Mouse (Mus musculus): ENCODE data around the gene Arhgap15. TPM values are rescaled to one million over a fixed set of nuclear protein-coding genes. Genes with fewer than 3 reads are reported as not detected.

Gene Arhgap15
- polyA plus RNA-seq, 1 experiment, result 42.7 TPM

DNA sequence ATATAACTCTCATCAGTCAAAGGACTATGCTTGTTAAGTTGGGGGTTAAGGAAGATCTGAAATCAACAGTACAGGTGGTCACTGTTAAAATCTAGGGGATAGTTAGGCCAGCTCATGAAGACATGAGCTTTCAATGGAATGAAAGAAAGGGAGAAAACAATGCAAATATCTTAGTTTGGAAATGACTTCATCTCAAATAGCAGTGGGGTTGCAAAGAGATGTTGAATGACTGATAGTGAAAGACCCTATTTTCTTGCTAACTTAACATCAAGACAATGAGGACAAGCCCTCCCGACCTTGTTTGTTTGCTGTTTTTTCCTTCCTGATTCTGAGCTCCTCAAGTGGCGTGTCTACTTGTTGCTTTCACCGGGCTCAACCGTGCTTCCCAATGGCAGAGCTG is 597.6 kb downstream of the Arhgap15 start:
- no peak overlapping the region for H3K27ac ChIP-seq (ENCODE audit: insufficient read depth, low read depth, low read length)
- H3K4me1 ChIP-seq (ENCODE audit: control insufficient read depth, insufficient read depth, low read length), result no peaks in the 10 kb centered on the region
- TF ChIP-seq CTCF (IDR thresholded peaks at IDR 0.05; ENCODE audit: low read depth, low read length) (no peak), POLR2A (IDR thresholded peaks at IDR 0.05; ENCODE audit: borderline replicate concordance, low read depth, low read length) (no peak)
- no peak overlapping the region for H3K4me3 ChIP-seq (ENCODE audit: insufficient read depth, low read length)

DNA sequence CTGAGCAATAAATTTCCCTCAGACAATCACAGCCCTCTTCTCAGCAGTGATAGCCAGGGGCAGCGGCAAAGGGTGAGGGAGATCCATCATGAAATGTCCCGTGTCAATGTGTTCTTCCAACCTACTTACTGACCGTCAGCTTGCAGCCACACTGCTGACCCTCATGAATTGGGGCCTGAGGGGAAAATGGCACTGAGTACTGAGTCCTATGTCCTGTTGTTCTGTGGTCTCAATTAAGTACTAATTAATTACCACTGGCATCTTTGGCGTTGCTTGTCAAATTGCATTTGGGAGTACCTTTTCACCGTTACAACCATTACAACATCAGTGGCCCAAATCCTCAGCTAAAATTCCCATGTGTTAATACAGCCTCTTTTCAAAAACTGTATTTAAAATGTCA is 599.2 kb downstream of the Arhgap15 start:
- no peak overlapping the region for H3K4me3 ChIP-seq (ENCODE audit: insufficient read depth, low read length)
- TF ChIP-seq CTCF (IDR thresholded peaks at IDR 0.05; ENCODE audit: low read depth, low read length) (no peak), POLR2A (IDR thresholded peaks at IDR 0.05; ENCODE audit: borderline replicate concordance, low read depth, low read length) (no peak)
- H3K4me1 ChIP-seq (ENCODE audit: control insufficient read depth, insufficient read depth, low read length), result no peaks in the 10 kb centered on the region
- no peak overlapping the region for H3K27ac ChIP-seq (ENCODE audit: insufficient read depth, low read depth, low read length)

DNA sequence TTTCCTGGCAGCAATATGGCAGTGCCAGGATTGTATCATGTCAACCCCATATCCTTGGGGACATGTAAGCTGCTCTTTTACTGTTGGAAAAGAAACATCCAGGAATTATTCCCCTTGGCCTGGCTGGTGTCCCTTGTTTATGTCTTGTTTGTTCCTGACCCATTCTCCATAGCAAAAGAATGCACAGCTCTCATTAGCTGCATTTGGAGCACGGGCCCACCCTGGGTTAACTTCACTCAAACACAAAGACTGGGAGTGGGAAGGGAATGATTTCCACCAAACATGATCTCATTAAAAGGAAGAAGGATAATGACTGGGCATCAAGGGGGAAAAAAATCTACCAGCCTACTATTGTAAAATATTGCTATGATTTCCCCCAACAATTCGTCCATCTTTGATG is 600.5 kb downstream of the Arhgap15 start:
- Histone ChIP-seq H3K27ac (ENCODE audit: insufficient read depth, low read depth, low read length) (no peak overlapping the region), H3K4me1 (ENCODE audit: control insufficient read depth, insufficient read depth, low read length) (no peaks in the 10 kb centered on the region), H3K4me3 (ENCODE audit: insufficient read depth, low read length) (no peak overlapping the region)
- TF ChIP-seq POLR2A (IDR thresholded peaks at IDR 0.05; ENCODE audit: borderline replicate concordance, low read depth, low read length), result no peak
- no peak for TF ChIP-seq CTCF (IDR thresholded peaks at IDR 0.05; ENCODE audit: low read depth, low read length)

DNA sequence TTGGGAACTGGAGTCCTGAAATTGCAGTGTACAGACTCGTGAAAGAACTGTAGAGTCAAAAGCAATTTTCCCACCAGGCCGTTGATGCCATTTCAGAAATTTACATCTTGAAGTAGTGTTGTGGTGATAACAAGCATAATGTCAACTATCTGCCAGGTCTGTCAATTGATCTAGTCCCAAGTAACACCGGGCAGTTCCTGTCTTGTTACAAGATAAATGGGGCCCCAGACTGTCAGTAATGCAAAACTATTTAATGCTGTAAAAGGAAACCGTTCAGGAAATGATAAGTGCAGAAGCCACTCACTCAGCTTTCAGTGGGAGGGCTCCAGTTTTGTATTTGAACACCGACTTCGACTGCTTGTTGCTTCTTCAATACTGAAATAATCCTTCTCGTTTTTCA is 604.3 kb downstream of the Arhgap15 start:
- H3K4me1 ChIP-seq (ENCODE audit: control insufficient read depth, insufficient read depth, low read length), result no peaks in the 10 kb centered on the region
- H3K4me3 ChIP-seq (ENCODE audit: insufficient read depth, low read length), result no peak overlapping the region
- no peak for TF ChIP-seq CTCF (IDR thresholded peaks at IDR 0.05; ENCODE audit: low read depth, low read length)
- TF ChIP-seq POLR2A (IDR thresholded peaks at IDR 0.05; ENCODE audit: borderline replicate concordance, low read depth, low read length), result no peak
- H3K27ac ChIP-seq (ENCODE audit: insufficient read depth, low read depth, low read length), result no peak overlapping the region

DNA sequence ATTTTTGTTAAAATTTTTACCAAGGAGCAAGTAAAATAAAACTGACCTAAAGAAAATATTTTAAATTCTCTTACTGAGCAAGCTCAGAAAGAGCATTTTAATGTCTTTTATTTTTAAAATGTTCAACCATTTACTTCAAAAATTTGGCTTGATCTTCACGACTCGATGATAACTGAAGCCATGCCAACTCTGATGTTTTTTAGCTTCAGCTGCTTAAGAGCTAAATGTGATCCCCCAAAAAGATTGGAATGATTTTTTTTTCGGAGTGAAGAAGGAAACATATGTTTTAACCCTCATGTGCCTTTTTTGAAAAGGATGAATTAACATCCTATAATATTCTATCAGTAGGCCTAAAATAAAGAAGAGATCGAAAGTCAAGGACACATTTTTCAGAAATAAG is 605.0 kb downstream of the Arhgap15 start:
- Histone ChIP-seq H3K4me1 (ENCODE audit: control insufficient read depth, insufficient read depth, low read length) (no peaks in the 10 kb centered on the region), H3K4me3 (ENCODE audit: insufficient read depth, low read length) (no peak overlapping the region), H3K27ac (ENCODE audit: insufficient read depth, low read depth, low read length) (no peak overlapping the region)
- TF ChIP-seq CTCF (IDR thresholded peaks at IDR 0.05; ENCODE audit: low read depth, low read length) (no peak), POLR2A (IDR thresholded peaks at IDR 0.05; ENCODE audit: borderline replicate concordance, low read depth, low read length) (no peak)

DNA sequence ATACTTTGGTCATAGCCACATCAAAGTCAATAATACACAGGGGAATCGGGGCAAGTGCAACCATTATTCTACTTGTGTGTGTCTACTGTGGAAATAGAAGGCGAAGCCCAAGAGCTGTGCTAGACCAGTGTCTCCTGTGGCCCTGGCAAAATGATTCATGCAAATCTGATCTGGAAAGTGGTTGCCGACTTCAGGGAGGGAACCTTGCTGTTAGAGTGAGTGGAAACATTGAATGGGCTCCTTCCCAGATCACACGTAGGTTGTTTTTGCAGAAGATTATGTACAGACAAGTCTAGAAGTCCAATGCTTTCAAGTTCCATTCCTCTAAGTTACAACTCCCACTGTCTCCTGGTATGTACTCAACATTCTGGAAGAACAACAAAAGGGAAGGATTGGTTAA is 606.2 kb downstream of the Arhgap15 start:
- Histone ChIP-seq H3K27ac (ENCODE audit: insufficient read depth, low read depth, low read length) (no peak overlapping the region), H3K4me1 (ENCODE audit: control insufficient read depth, insufficient read depth, low read length) (no peaks in the 10 kb centered on the region), H3K4me3 (ENCODE audit: insufficient read depth, low read length) (no peak overlapping the region)
- TF ChIP-seq CTCF (IDR thresholded peaks at IDR 0.05; ENCODE audit: low read depth, low read length), result no peak
- no peak for TF ChIP-seq POLR2A (IDR thresholded peaks at IDR 0.05; ENCODE audit: borderline replicate concordance, low read depth, low read length)

DNA sequence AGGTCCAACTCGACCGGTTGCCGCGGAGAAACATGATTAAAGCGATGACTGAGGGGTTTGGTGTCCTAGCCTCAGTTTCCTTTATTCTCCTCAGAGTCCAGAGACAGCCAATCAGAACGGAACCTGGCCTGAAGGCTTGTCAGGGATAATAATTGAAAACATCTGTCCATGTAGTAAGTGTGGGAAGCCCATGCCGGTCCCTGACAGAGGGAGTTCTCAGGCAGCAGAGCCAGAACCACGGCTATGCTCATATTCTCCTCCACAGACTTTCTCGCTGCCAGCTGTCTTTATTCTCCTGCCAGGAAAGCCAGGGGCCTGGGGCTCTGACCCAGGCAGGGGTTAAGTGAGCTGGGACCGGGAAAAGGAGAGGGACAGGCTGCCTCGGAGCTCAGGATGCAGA is 606.7 kb downstream of the Arhgap15 start:
- no peak overlapping the region for H3K27ac ChIP-seq (ENCODE audit: insufficient read depth, low read depth, low read length)
- H3K4me1 ChIP-seq (ENCODE audit: control insufficient read depth, insufficient read depth, low read length), result no peaks in the 10 kb centered on the region
- H3K4me3 ChIP-seq (ENCODE audit: insufficient read depth, low read length), result no peak overlapping the region
- TF ChIP-seq CTCF (IDR thresholded peaks at IDR 0.05; ENCODE audit: low read depth, low read length) (no peak), POLR2A (IDR thresholded peaks at IDR 0.05; ENCODE audit: borderline replicate concordance, low read depth, low read length) (no peak)

DNA sequence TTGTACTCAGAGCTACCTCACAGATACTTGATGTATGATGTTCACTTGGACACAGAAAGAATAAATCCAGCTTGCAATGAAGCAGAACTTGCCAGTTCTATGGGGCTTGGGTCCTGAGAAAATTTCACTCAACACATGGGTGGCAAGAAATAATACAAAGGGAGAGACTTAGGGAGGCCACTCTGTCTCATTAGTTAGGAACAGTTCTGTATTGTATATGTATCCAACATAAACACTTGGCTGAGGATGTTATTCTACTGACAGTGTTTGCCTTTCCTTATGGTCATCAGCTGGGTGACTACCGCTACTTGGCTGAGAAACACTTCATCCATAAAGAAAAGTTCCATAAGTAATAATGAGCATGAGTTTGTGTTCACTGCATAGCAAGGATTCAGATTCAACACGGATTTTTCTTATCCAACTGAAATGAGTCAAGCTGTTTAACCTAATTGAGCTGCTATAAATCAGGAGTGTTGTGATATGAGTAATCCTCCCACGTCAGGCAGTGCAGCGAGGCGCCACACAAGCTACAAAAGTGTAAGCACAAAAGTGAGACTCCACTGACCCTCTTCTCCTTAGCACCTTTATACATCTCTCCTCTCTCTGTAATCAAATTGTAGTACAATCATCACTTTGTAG is 607.7 kb downstream of the Arhgap15 start:
- H3K27ac ChIP-seq (ENCODE audit: insufficient read depth, low read depth, low read length), result no peak overlapping the region

DNA sequence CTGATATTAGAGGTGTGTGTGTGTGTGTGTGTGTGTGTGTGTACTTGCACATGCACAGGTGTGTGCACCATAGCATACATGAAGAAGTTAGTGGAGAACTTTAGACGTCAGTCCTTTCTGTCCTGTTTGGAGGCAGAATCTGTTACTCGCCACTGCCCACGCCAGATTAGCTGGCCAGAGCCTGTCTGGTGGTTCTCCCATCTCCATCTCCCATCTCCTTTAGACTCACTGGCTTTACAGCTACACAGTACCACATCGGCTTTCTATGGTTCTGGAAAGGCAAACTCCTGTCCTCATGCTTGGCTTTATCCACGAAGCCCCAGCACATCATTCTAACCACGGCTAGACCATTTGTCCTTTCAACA is 608.2 kb downstream of the Arhgap15 start:
- Histone ChIP-seq H3K4me3 (ENCODE audit: insufficient read depth, low read length) (no peak overlapping the region), H3K4me1 (ENCODE audit: control insufficient read depth, insufficient read depth, low read length) (no peaks in the 10 kb centered on the region), H3K27ac (ENCODE audit: insufficient read depth, low read depth, low read length) (no peak overlapping the region)
- TF ChIP-seq POLR2A (IDR thresholded peaks at IDR 0.05; ENCODE audit: borderline replicate concordance, low read depth, low read length), result no peak
- no peak for TF ChIP-seq CTCF (IDR thresholded peaks at IDR 0.05; ENCODE audit: low read depth, low read length)

More for the DNA sequence above, 607.7 kb downstream of the Arhgap15 start:
- Histone ChIP-seq H3K4me1 (ENCODE audit: control insufficient read depth, insufficient read depth, low read length) (no peaks in the 10 kb centered on the region), H3K4me3 (ENCODE audit: insufficient read depth, low read length) (no peak overlapping the region)
- no peak for TF ChIP-seq CTCF (IDR thresholded peaks at IDR 0.05; ENCODE audit: low read depth, low read length)

DNA sequence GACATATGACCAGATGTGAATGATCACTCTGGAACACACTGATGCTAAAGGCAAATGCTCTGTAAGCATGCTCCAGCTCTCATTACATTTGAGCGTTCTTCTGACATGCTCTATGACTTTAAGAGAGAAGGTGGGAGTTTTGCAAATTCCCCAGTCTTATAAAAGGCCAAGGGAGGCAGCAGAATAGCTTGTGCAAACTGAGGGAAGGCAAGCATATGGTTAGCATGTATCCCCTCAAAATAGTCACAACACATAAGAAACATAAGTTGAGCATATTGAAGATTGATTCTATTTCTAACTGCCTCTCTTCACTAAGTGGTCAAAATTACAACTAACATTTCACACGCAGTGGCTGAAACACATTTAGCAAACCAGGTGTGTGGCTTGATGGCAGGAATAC is 631.6 kb downstream of the Arhgap15 start:
- Histone ChIP-seq H3K4me3 (ENCODE audit: insufficient read depth, low read length) (no peak overlapping the region), H3K27ac (ENCODE audit: insufficient read depth, low read depth, low read length) (no peak overlapping the region), H3K4me1 (ENCODE audit: control insufficient read depth, insufficient read depth, low read length) (no peaks in the 10 kb centered on the region)
- TF ChIP-seq CTCF (IDR thresholded peaks at IDR 0.05; ENCODE audit: low read depth, low read length), result no peak

DNA sequence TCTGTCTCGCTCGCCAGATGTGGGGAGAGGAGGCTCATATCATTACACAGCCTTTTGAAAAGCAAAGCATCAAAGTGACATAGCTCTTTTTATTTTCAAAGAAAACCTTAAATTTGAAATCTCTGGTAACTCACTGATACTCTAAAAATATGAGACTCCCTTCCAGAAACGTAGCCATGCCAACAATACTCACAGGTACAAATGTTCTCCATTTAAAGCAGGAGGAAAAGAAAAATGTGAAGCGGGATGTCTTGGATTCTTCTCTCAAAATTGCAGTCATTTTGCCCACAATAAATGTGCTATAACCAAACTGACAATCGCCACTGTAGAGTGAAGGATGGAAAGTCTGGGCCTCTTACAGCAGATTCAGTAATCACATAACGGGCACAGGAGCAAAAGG is 635.9 kb downstream of the Arhgap15 start:
- H3K4me1 ChIP-seq (ENCODE audit: control insufficient read depth, insufficient read depth, low read length), result no peaks in the 10 kb centered on the region
- no peak overlapping the region for H3K4me3 ChIP-seq (ENCODE audit: insufficient read depth, low read length)
- H3K27ac ChIP-seq (ENCODE audit: insufficient read depth, low read depth, low read length), result no peak overlapping the region
- TF ChIP-seq POLR2A (IDR thresholded peaks at IDR 0.05; ENCODE audit: borderline replicate concordance, low read depth, low read length) (no peak), CTCF (IDR thresholded peaks at IDR 0.05; ENCODE audit: low read depth, low read length) (no peak)

Measured in bone marrow macrophage, adult 2 months (primary cell).